ENCODE assay signal across 8 mouse cellular contexts in genomic region chr10:59222271-59223101, GRCm38 (mm10). TPM values are rescaled to one million over a fixed set of nuclear protein-coding genes. Genes with fewer than 3 reads are reported as not detected.
DNase-seq lines count a peak whose midpoint lies in the region; ATAC-seq lines count a peak whose summit lies in the region.

No protein-coding gene starts in this region.

- peaks cover 15% of the 10 kb centered on the region for H3K4me1 ChIP-seq in hindbrain, embryonic 12.5 days

- H3K9me3 ChIP-seq in hindbrain, embryonic 12.5 days (replicated peaks): no peaks in the 10 kb centered on the region

- DNase-seq in CD4-positive, CD25-positive, alpha-beta regulatory T cell, adult 2 months (ENCODE audit: low read depth, low spot score): peak; percentile 48
- peak; percentile 42 for DNase-seq in cerebellum, adult 8-10 months
- peak; percentile 13 to 21 for DNase-seq in frontal cortex, postnatal 14 days (ENCODE audit: low spot score in 2 of 2)
- DNase-seq in layer of hippocampus, postnatal 36 days: peak; percentile 19 to 22
- DNase-seq in lung, postnatal 4 days: peak; percentile 35 to 37
- peak; percentile 34 to 36 for DNase-seq in right cerebral cortex, adult 2 months (ENCODE audit: low spot score in 2 of 2)

- H3K27me3 ChIP-seq in hindbrain, embryonic 12.5 days: no peaks in the 10 kb centered on the region

- ATAC-seq in CD4-positive, CD25-positive, alpha-beta regulatory T cell, adult 4 months: no peak
- ATAC-seq in hindbrain, embryonic 12.5 days (ENCODE audit: low FRiP score): peak; percentile 39

- peak overlapping the region; percentile 82 for H3K4me3 ChIP-seq in hindbrain, embryonic 12.5 days

- H3K27ac ChIP-seq in hindbrain, embryonic 12.5 days: peak overlapping the region; percentile 96

- peak overlapping the region; percentile 84 for H3K9ac ChIP-seq in hindbrain, embryonic 12.5 days

- peak overlapping the region; percentile 98 for H3K4me2 ChIP-seq in hindbrain, embryonic 12.5 days (replicated peaks)

- 2% methylated on average over 47 of the region's 49 CpGs for WGBS in hindbrain, embryonic 12.5 days

- H3K36me3 ChIP-seq in hindbrain, embryonic 12.5 days: no peaks in the 10 kb centered on the region

RNA-seq across cellular contexts. Expression of gene Sowahc, which starts 0.7 kb away (rescaled TPM):
- under 1 TPM; 0.25 to 0.74 TPM for polyA plus RNA-seq in CD4-positive, CD25-positive, alpha-beta regulatory T cell, adult 4 months (2017; shearing (Covaris generic))
- 19.6 and 20.8 TPM in 2 replicates for polyA plus RNA-seq in hindbrain, embryonic 12.5 days (2016; fragmentation: Nextera tagmentation; extraction: Ambion mirVana)
- 1 to 10 TPM; 7.1 to 7.3 TPM for total RNA-seq in layer of hippocampus, postnatal 36 days (2021)

RNA-seq across cellular contexts. Expression of gene Sept10, which starts 0.8 kb away (rescaled TPM):
- 1 to 10 TPM; 1.1 to 1.7 TPM for polyA plus RNA-seq in CD4-positive, CD25-positive, alpha-beta regulatory T cell, adult 4 months (2017; shearing (Covaris generic))
- polyA plus RNA-seq in hindbrain, embryonic 12.5 days (2016; fragmentation: Nextera tagmentation; extraction: Ambion mirVana): 24.4 and 29.0 TPM in 2 replicates
- 1 to 10 TPM; 7.8 to 8.2 TPM for total RNA-seq in layer of hippocampus, postnatal 36 days (2021)

Comparison
In these comparisons a context has a peak if more than half of its experiments do, and no peak if none do; other contexts are left out.
1. RNA of gene Sowahc, which starts 0.7 kb away (polyA plus RNA-seq): 19.6 to 20.8 TPM in hindbrain, embryonic 12.5 days; 0.25 to 0.74 TPM in CD4-positive, CD25-positive, alpha-beta regulatory T cell, adult 4 months; every median in the first group is over 10 times any median in the second.
2. Peak in every context shown above with its lines, with median percentiles within 50 percentile points of each other: DNase-seq.